Mouse (Mus musculus) erythroblast, embryonic 14.5 days (primary cell): Measurements from ENCODE around the gene Rgs10. TPM values are rescaled to one million over a fixed set of nuclear protein-coding genes. Genes with fewer than 3 reads are reported as not detected.

Experiments used
- H3K27me3 ChIP-seq: 2 replicates; pipeline ENCODE4 v1.6.1; 2012; ENCODE audit warnings: inconsistent platforms; ENCODE audit not compliant: control insufficient read depth
- H3K36me3 ChIP-seq: 2 replicates; pipeline ENCODE4 v1.6.1; 2012; ENCODE audit warnings: mild to moderate bottlenecking, inconsistent platforms; ENCODE audit not compliant: control insufficient read depth
- H3K4me1 ChIP-seq: 2 replicates; pipeline ENCODE4 v1.6.1; 2012; ENCODE audit warnings: inconsistent platforms; ENCODE audit not compliant: control insufficient read depth
- H3K4me3 ChIP-seq: replicated peaks from 2 replicates; pipeline ENCODE3; 2012; ENCODE audit warnings: moderate library complexity, mild to moderate bottlenecking, inconsistent platforms
- H3K9me3 ChIP-seq: 2 replicates; pipeline ENCODE4 v1.6.1; 2012; ENCODE audit warnings: low read length, inconsistent platforms, mixed read lengths; ENCODE audit not compliant: control insufficient read depth
- GATA1 ChIP-seq: IDR thresholded peaks from 2 replicates; pipeline ENCODE4 v1.6.1; 2012; ENCODE audit warnings: low read length, inconsistent platforms, mixed read lengths
- TAL1 ChIP-seq: IDR thresholded peaks from 3 replicates; pipeline ENCODE4 v1.6.1; 2012; ENCODE audit warnings: low read length, inconsistent platforms, mixed read lengths
- polyA plus RNA-seq: library from polyadenylated mRNA; stranded (reverse); fragments of >175 nt; gene quantifications from 2 replicates; pipeline ENCODE4 v1.2.3, GENCODE M21; 2012

Gene Rgs10
- polyA plus RNA-seq, 1 experiment, result 4.1 TPM

- Histone ChIP-seq H3K9me3 (no peaks in the 10 kb centered on the region), H3K36me3 (no peaks in the 10 kb centered on the region), H3K27me3 (peaks cover 7% of the 10 kb centered on the region; the same call in 1 of the 2 replicates), H3K4me1 (no peaks in the 10 kb centered on the region), H3K4me3 (no peak overlapping the region)
- no peak for TF ChIP-seq GATA1
- no peak for TF ChIP-seq TAL1
Measured at GRCm38 (mm10) chr7:128356868-128357755, 61.4 kb downstream of the Rgs10 start.

GRCm38 (mm10) chr7:128355463-128355862, 63.1 kb downstream of the Rgs10 start:
- Histone ChIP-seq H3K9me3 (no peaks in the 10 kb centered on the region), H3K36me3 (no peaks in the 10 kb centered on the region), H3K27me3 (peaks cover 7% of the 10 kb centered on the region; the same call in 1 of the 2 replicates), H3K4me3 (no peak overlapping the region), H3K4me1 (no peaks in the 10 kb centered on the region)
- TF ChIP-seq TAL1 (no peak), GATA1 (no peak)

- TF ChIP-seq TAL1 (no peak), GATA1 (no peak)
- no peaks in the 10 kb centered on the region for H3K36me3 ChIP-seq
- peaks cover 2% of the 10 kb centered on the region; the same call in 1 of the 2 replicates for H3K27me3 ChIP-seq
- H3K9me3 ChIP-seq, result no peaks in the 10 kb centered on the region
- no peak overlapping the region for H3K4me3 ChIP-seq
- no peaks in the 10 kb centered on the region for H3K4me1 ChIP-seq
Measured at GRCm38 (mm10) chr7:128352721-128353120, 65.8 kb downstream of the Rgs10 start.

DNA sequence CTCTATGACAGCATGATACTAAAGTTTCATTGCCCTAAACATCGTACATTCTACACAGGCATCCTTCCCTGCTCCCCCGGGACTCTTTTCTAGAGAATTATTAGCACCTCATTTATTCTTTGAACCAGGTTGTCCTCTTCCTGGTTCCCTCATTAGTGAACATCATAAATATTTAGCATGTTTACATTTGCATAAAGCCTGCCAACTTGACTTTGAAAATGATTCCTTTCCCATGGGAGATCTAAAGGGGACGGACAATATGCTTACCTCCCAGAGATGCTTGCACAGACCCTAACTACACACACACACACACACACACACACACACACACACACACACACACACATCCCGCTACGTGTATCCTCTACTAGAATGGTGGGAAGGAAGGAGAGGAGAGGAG, 67.4 kb downstream of the Rgs10 start:
- H3K4me1 ChIP-seq, result no peaks in the 10 kb centered on the region
- H3K36me3 ChIP-seq, result no peaks in the 10 kb centered on the region
- no peak overlapping the region for H3K4me3 ChIP-seq
- TF ChIP-seq TAL1 (no peak), GATA1 (no peak)
- H3K27me3 ChIP-seq, result no peaks in the 10 kb centered on the region; the same call in 1 of the 2 replicates
- H3K9me3 ChIP-seq, result no peaks in the 10 kb centered on the region

GRCm38 (mm10) chr7:128350316-128350715, 68.2 kb downstream of the Rgs10 start:
- H3K36me3 ChIP-seq, result no peaks in the 10 kb centered on the region
- no peaks in the 10 kb centered on the region; the same call in 1 of the 2 replicates for H3K4me1 ChIP-seq
- H3K27me3 ChIP-seq, result no peaks in the 10 kb centered on the region; the same call in 1 of the 2 replicates

GRCm38 (mm10) chr7:128349751-128350150, 68.8 kb downstream of the Rgs10 start:
- TF ChIP-seq GATA1 (no peak), TAL1 (no peak)
- Histone ChIP-seq H3K4me1 (peaks cover 5% of the 10 kb centered on the region), H3K36me3 (no peaks in the 10 kb centered on the region), H3K4me3 (no peak overlapping the region), H3K9me3 (no peaks in the 10 kb centered on the region), H3K27me3 (no peaks in the 10 kb centered on the region; the same call in 1 of the 2 replicates)

More at GRCm38 (mm10) chr7:128350316-128350715, 68.2 kb downstream of the Rgs10 start:
- TF ChIP-seq TAL1, result no peak
- TF ChIP-seq GATA1, result no peak
- no peak overlapping the region for H3K4me3 ChIP-seq
- no peaks in the 10 kb centered on the region for H3K9me3 ChIP-seq

GRCm38 (mm10) chr7:128348608-128349007, 70.0 kb downstream of the Rgs10 start:
- Histone ChIP-seq H3K4me3 (no peak overlapping the region), H3K4me1 (peaks cover 9% of the 10 kb centered on the region), H3K36me3 (no peaks in the 10 kb centered on the region), H3K27me3 (no peaks in the 10 kb centered on the region; the same call in 1 of the 2 replicates), H3K9me3 (peaks cover 2% of the 10 kb centered on the region; the same call in 1 of the 2 replicates)
- TF ChIP-seq GATA1 (no peak), TAL1 (no peak)

- peaks cover 9% of the 10 kb centered on the region for H3K4me1 ChIP-seq
- no peaks in the 10 kb centered on the region; the same call in 1 of the 2 replicates for H3K27me3 ChIP-seq
- no peak overlapping the region for H3K4me3 ChIP-seq
- no peaks in the 10 kb centered on the region for H3K36me3 ChIP-seq
- TF ChIP-seq GATA1, result no peak
- TF ChIP-seq TAL1, result no peak
- H3K9me3 ChIP-seq, result peaks cover 9% of the 10 kb centered on the region
Measured at GRCm38 (mm10) chr7:128346991-128347390, 71.6 kb downstream of the Rgs10 start.

DNA sequence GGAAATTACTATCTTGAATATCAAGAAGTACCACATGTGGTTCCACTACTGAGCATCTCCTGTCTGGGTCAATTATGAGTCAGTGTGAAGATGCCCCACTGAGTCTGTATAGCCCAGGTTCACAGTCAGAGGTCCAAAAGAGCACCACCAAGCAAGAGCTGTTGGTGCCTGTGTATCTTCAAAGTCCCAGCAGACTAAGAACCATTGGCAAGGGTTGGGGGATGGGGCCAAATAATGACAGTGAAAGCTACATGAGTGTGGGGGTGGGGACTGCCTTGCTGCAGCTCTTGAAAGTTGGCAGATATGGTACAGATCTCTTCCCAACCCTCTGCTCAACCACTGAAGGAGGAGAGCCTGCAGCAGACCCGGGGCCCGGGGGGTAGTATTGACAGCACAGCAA, 72.0 kb downstream of the Rgs10 start:
- no peak overlapping the region for H3K4me3 ChIP-seq
- TF ChIP-seq GATA1 (no peak), TAL1 (no peak)
- no peaks in the 10 kb centered on the region for H3K27me3 ChIP-seq
- peaks cover 9% of the 10 kb centered on the region for H3K9me3 ChIP-seq
- H3K36me3 ChIP-seq, result no peaks in the 10 kb centered on the region
- H3K4me1 ChIP-seq, result peaks cover 9% of the 10 kb centered on the region
